Mouse (Mus musculus) effector memory CD4-positive, alpha-beta T cell, adult 5 months (primary cell): Measurements from ENCODE around the gene Usp13. TPM values are rescaled to one million over a fixed set of nuclear protein-coding genes. Genes with fewer than 3 reads are reported as not detected.

Experiments
- polyA plus RNA-seq: library from polyadenylated mRNA; unstranded; fragments of 100-300 nt; shearing (Covaris generic); gene quantifications from one replicate; pipeline ENCODE4 v1.2.1, GENCODE M21; 2017

The Usp13 gene
- not detected for polyA plus RNA-seq

DNA sequence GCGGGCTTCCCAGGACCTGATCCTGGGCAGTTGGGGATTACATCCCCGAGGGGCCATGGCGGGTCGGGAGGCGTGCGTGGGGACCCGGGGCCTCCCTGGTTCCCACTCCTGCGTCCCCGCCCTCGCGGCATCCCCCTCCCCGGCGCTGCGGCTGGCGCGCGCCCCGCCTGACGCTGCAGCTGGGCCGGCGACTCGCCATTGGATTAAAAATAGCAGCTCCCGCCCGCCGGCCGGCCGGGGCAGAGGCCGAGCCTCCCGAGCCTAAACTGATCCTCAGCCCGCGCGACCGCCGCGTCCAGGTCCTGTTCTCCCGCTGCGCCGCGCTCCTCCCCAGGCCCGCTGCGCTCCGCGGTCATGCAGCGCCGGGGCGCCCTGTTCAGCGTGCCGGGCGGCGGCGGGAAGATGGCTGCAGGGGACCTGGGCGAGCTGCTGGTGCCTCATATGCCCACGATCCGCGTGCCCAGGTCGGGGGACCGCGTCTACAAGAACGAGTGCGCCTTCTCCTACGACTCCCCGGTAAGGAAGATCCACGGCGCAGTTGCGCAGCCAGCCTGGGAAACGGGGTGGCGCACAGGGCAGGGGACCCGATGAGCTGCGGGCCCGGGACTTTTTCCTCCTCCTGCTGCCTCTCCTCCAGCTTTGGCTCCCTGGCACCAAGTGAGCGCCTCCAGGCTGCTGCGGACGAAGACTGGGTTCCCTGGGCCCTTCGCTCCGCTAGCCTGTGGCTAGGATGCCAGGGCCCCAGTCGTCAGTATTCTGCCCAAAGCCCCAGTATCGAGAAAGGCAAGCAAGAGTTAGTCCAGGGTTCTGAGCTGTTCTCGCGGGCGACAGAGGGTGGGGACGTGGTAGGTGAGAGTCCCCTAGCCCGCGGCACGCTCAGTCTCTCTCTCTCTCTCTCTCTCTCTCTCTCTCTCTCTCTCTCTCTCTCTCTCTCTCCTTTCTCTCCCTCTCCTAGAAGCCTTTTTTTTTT, at the start of gene Usp13:
Gene Usp13 (plus strand): TSS at position 190 of the 970 bp plus-strand sequence.

Other genes starting within 250 kb of the Usp13 start
- gene Gnb4, start 201.0 kb upstream of the Usp13 start, polyA plus RNA-seq, result 2.7 TPM
- 82.6 TPM for gene Actl6a, start 111.2 kb upstream of the Usp13 start, polyA plus RNA-seq
- 126 TPM for gene Ndufb5, start 80.6 kb upstream of the Usp13 start, polyA plus RNA-seq
- 14.4 TPM for gene Mrpl47, start 79.9 kb upstream of the Usp13 start, polyA plus RNA-seq